In the genomic region with DNA sequence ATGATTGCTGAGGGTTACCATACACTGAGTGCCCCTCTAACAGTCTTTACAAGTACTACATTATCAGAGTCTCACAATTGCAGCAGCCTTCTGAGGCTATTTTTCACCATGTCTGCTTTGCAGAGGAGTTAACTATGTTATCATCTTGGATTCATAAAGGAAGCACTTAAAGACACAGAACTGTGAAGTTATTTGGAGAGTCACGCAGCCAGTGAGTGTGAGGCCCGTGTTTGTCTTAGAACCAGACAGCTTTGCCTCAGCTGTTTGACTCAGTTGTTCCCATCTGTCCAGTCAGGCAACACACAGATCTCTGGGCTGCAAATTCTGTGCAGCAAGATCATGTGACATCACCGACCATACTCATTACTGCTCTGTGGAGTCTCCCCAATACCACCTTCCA, we compare ENCODE assay signal across 28 mouse cellular contexts.
DNase-seq lines count a peak whose midpoint lies in the region; ATAC-seq lines count a peak whose summit lies in the region.
"Had no signal": no experiment of that assay in that cellular context is flagged by ENCODE, and none has a peak within 500 bp of the region (broad histone marks: within the 10 kb centered on the region; RNA-seq: fewer than 3 reads in every experiment).

No protein-coding gene starts in this region.

- no peaks in the 10 kb centered on the region for H3K27me3 ChIP-seq in heart, embryonic 10.5 days (ENCODE audit: insufficient read depth, poor library complexity, severe bottlenecking)
- no peaks in the 10 kb centered on the region for H3K27me3 ChIP-seq in neural tube, embryonic 15.5 days (replicated peaks)
- H3K27me3 ChIP-seq: embryonic facial prominence, embryonic 15.5 days; forebrain, embryonic 12.5 days; heart, embryonic 12.5 days; kidney, embryonic 15.5 days; liver, embryonic 12.5 days; neural tube, embryonic 12.5 days had no signal

- no peak for ATAC-seq in neural tube, embryonic 15.5 days (ENCODE audit: low FRiP score)
- ATAC-seq: forebrain, postnatal 0 days; liver, embryonic 12.5 days; liver, postnatal 0 days; midbrain, embryonic 16.5 days had no signal

- DNase-seq in heart, embryonic 10.5 days (ENCODE audit: low spot score), result peak; percentile 66
- DNase-seq in heart, adult 8-10 months (ENCODE audit: low spot score), result no peak
- peak; percentile 4 for DNase-seq in neural tube, embryonic 10.5 days (ENCODE audit: extremely low spot score, low spot score)
- peak; percentile 27 to 36 for DNase-seq in left cerebral cortex, postnatal 36 days (ENCODE audit: low spot score in 2 of 2)
- DNase-seq in telencephalon, adult 2 months (ENCODE audit: low read depth, low spot score), result peak; percentile 72
- DNase-seq in ovary, postnatal 10 days (ENCODE audit: low spot score), result no peak
- DNase-seq: adrenal gland, postnatal 25 days; B cell, adult 2 months; cerebellum, adult 8-10 months; cerebellum, postnatal 25 days; forebrain, postnatal 0 days; gastrocnemius, postnatal 10 days; kidney, adult 18-20 months; kidney, postnatal 25 days; liver, postnatal 0 days; lung, postnatal 36 days; thymus, postnatal 14 days had no signal

- no peak overlapping the region for H3K4me3 ChIP-seq in heart, embryonic 10.5 days
- H3K4me3 ChIP-seq in neural tube, embryonic 15.5 days (replicated peaks), result no peak overlapping the region
- H3K4me3 ChIP-seq: embryonic facial prominence, embryonic 10.5 days; embryonic facial prominence, embryonic 15.5 days; forebrain, embryonic 12.5 days; heart, embryonic 12.5 days; kidney, embryonic 15.5 days; liver, embryonic 12.5 days; neural tube, embryonic 12.5 days had no signal

- H3K4me2 ChIP-seq in neural tube, embryonic 15.5 days, result no peak overlapping the region
- H3K4me2 ChIP-seq: embryonic facial prominence, embryonic 15.5 days; forebrain, embryonic 12.5 days; heart, embryonic 12.5 days; hindbrain, embryonic 14.5 days; kidney, embryonic 15.5 days; liver, embryonic 12.5 days; midbrain, embryonic 11.5 days; neural tube, embryonic 12.5 days had no signal

- WGBS in heart, embryonic 10.5 days, result 48% methylated on average over 3 of the region's 3 CpGs
- 82% methylated on average over 3 of the region's 3 CpGs for WGBS in neural tube, embryonic 15.5 days

- intact Hi-C loops in left cerebral cortex, postnatal 36 days (cut with DNase I), result no loop called here

- H3K4me1 ChIP-seq in heart, embryonic 10.5 days, result peaks cover 13% of the 10 kb centered on the region; the same call in 1 of the 2 replicates
- no peaks in the 10 kb centered on the region for H3K4me1 ChIP-seq in neural tube, embryonic 15.5 days
- H3K4me1 ChIP-seq: embryonic facial prominence, embryonic 10.5 days; kidney, embryonic 15.5 days; liver, embryonic 12.5 days; neural tube, embryonic 12.5 days had no signal

- H3K27ac ChIP-seq in heart, embryonic 10.5 days, result no peak overlapping the region
- H3K27ac ChIP-seq in neural tube, embryonic 15.5 days (replicated peaks), result no peak overlapping the region
- H3K27ac ChIP-seq: embryonic facial prominence, embryonic 10.5 days; embryonic facial prominence, embryonic 15.5 days; forebrain, embryonic 12.5 days; hindbrain, embryonic 14.5 days; kidney, embryonic 15.5 days; liver, embryonic 12.5 days; neural tube, embryonic 12.5 days had no signal

- H3K36me3 ChIP-seq in heart, embryonic 10.5 days, result no peaks in the 10 kb centered on the region
- H3K36me3 ChIP-seq in neural tube, embryonic 15.5 days, result no peaks in the 10 kb centered on the region
- H3K36me3 ChIP-seq: embryonic facial prominence, embryonic 10.5 days; embryonic facial prominence, embryonic 15.5 days; forebrain, embryonic 12.5 days; heart, embryonic 12.5 days; kidney, embryonic 15.5 days; liver, embryonic 12.5 days; neural tube, embryonic 12.5 days had no signal

- no peak overlapping the region for H3K9ac ChIP-seq in neural tube, embryonic 15.5 days (replicated peaks)
- H3K9ac ChIP-seq: embryonic facial prominence, embryonic 15.5 days; forebrain, embryonic 12.5 days; forebrain, postnatal 0 days; heart, embryonic 12.5 days; hindbrain, embryonic 14.5 days; kidney, embryonic 15.5 days; liver, embryonic 12.5 days; liver, postnatal 0 days; neural tube, embryonic 12.5 days had no signal

- no peaks in the 10 kb centered on the region for H3K9me3 ChIP-seq in heart, embryonic 10.5 days
- no peaks in the 10 kb centered on the region for H3K9me3 ChIP-seq in neural tube, embryonic 15.5 days (replicated peaks)
- H3K9me3 ChIP-seq: embryonic facial prominence, embryonic 10.5 days; embryonic facial prominence, embryonic 15.5 days; forebrain, embryonic 12.5 days; heart, embryonic 12.5 days; kidney, embryonic 15.5 days; liver, embryonic 12.5 days; neural tube, embryonic 12.5 days had no signal

Comparison
In these comparisons a context has a peak if more than half of its experiments do, and no peak if none do; other contexts are left out.
1. DNase-seq: peak in heart, embryonic 10.5 days (single experiment), neural tube, embryonic 10.5 days (single experiment), left cerebral cortex, postnatal 36 days (2 of 2) and telencephalon, adult 2 months (single experiment); none in heart, adult 8-10 months (single experiment) and ovary, postnatal 10 days (single experiment).